Mouse (Mus musculus): ENCODE data around the gene Rnf216. TPM values are rescaled to one million over a fixed set of nuclear protein-coding genes. Genes with fewer than 3 reads are reported as not detected.
A peak's percentile ranks its signal among the peaks of the same experiment; 100 is the strongest.

Rnf216 gene
- total RNA-seq, 2 experiments from 2014 or later = 38.5 to 40.1 TPM

DNA sequence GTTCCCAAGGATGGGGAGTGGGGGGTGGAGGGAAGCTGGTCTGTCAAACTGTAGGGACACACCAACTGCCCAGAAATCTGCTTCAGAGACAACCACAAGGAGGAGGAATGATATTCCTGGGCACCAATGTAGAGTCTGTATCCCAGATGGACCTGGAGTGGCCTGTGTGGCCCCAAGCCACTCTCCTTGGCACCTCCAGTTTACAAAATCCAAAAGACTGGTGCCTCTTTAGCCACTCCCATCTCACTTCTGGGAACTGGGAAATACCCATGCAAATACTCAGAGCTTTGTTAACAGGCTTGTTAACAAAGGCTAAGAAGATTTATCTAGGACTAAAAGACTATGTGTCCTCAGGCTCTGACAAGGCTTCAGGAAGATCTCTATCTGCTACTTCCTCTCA, 54.1 kb downstream of the Rnf216 start:
- DNase-seq (ENCODE audit: extremely low spot score in 1 of 2, low spot score in 2 of 2) = no peak
- intact Hi-C loops (cut with DNase I) = no loop called here

DNA sequence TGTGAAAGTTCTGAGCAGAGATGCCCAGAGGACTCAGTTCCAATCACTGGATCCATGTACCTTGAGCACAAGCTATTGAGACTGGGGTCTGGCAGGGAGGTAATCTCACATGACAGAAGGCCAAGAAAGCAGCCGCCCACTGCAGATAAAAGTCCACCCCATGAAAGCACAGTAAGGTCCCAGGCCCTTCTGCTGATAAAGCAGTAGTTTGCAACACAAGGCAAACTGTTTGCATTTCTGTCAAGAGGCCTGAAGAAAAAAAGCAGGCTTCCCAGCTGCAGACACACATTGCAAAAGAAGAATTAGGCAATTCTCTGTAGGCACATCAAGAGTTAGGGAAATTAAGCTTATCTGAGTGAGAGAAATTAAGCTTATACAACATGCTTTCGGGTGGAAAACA, 54.6 kb downstream of the Rnf216 start:
- intact Hi-C loops (cut with DNase I) = no loop called here
- DNase-seq (ENCODE audit: extremely low spot score in 1 of 2, low spot score in 2 of 2) = no peak

DNA sequence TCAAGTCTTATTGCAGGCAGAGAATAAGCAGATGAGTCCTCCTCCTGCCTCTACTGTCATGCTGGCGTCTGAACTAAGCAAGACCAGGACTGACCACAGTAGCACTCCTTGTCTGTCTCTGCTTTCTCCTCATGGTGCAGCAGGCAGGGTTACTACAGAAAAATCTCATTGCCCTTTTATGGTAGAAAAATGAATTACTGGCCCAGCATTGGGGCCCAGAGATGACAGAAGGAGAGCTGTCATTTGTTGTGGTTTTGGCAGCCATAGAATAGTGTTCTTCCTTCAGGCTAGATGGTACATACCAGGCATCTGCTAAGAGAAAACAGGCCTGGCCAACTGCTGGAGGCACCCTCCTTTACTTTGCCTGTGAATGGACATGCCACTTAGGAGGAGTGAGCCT, 55.0 kb downstream of the Rnf216 start:
- intact Hi-C loops (cut with DNase I) = no loop called here
- DNase-seq (ENCODE audit: extremely low spot score in 1 of 2, low spot score in 2 of 2) = no peak

DNA sequence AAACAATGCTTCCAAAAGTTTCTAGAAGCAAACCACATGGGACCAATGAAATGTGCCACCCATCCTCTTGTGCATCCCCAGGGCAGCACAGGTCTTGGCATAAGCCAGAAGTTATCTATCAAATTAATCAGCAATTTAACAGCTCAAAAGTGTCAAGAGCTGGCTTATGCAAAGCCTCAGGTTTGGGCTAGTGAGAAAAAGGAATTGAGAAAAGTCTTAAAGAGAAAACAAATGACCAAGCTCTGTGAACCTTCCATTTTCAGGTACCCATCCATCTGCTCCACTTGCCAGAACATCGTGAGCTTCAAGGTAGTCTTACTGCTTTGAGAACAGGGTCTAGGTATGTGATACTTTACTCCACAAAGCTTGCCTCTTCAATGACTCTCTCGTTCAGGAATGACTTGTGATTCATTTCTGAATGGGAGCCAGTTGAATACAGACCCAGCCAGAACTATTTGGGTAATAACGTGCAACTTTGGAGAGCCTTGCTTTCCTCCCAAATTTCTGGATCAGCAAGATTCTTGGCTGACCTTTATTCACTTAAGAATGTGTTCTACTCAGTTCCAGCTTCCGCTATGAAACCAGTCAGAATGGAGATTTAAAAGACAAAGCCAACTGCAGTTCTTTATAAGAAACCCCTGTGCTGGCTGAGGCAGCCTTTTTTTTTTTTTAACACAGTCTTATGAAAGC, 56.5 kb downstream of the Rnf216 start:
- intact Hi-C loops (cut with DNase I) = no loop called here
- DNase-seq (ENCODE audit: extremely low spot score in 1 of 2, low spot score in 2 of 2) = no peak

DNA sequence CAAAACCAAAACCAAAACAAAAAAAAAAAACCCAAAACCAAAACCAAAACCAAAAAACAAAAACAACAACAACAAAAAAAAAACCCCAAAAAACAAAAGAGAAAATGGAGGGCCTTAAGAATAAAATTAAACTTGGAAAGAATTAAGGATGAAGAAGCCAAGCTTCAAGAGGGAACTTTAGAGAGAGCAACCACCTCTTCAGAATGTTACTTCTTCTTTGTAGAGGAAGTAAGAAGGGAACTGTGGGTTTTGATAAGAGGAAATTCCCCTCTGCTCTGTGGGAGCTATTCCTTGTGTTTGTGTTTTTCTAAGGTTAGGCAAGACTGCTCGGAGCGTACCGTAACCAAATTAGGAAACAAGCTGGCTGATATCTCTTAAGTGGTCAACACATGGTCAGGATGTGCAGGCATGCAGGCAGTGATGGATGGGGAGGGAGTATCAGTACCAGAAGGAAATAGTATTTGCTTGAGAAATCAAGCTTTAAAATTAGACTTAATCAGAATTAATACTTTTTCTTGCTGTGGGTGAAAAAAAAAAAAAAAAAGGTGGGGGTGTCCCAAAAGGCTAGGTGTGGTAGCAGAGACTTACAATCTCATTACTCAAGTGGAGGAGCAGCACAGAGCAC, 57.2 kb downstream of the Rnf216 start:
- no peak for DNase-seq (ENCODE audit: extremely low spot score in 1 of 2, low spot score in 2 of 2)
- intact Hi-C loops (cut with DNase I) = no loop called here

DNA sequence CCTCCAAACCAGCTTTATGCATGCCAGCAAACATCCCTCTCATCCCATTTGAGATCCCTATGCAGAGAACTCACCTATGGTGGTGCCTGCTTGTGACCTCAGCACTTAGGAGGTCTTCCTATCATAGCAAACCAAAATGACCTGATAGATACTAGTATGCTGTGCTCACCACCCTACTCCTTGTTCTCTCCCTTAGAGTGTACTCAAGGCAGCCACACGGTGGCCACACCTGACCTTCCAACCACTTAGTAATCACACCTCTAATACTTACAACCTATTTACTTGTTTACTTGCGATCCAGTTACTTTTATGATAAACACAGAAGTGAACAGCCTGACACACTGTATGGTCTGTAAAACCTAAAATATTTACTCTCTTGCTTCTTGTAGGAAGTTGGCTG, 58.1 kb downstream of the Rnf216 start:
- DNase-seq (ENCODE audit: extremely low spot score in 1 of 2, low spot score in 2 of 2) = no peak
- intact Hi-C loops (cut with DNase I) = no loop called here

DNA sequence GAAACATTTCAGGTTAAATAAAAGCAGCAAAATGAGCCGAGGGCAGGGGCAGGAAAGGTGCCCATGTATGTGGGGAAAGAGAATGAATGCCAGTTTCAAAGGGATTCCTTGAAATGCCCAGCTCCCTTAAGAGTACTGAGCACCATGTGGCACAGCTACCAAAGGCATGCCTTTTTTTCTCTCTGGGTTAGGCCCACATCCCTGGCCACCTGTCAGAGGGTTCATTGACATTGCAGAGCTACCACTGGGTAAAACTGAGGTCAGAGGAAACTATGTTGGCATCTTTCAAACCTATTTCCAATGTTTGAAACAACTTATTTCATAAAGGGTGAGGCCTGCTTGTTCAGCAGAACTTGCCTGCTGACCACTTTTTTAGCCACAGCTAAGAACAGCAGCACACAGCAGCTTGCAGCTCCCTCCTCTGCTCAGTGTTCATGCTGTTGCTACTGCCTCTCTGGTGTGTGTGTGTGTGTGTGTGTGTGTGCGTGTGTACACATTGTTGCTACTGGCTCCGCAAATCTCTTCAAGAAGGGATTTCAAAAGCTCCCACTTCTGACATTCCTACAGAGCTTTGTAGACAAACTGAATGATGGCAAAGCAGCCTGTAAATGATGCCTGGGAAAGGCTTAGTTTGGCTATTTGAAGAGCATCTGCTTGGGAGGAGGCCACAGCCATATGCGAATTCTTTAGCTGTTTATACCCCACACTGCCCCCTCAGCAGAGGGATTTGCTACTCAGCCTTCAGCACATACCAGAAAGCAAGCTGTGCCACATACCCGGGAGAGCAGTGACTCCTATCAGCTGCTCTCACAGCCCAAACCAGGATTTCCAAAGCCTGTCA, 59.4 kb downstream of the Rnf216 start:
- DNase-seq (ENCODE audit: extremely low spot score in 1 of 2, low spot score in 2 of 2) = peak; percentile 40 to 43
- intact Hi-C loops (cut with DNase I) = no loop called here

DNA sequence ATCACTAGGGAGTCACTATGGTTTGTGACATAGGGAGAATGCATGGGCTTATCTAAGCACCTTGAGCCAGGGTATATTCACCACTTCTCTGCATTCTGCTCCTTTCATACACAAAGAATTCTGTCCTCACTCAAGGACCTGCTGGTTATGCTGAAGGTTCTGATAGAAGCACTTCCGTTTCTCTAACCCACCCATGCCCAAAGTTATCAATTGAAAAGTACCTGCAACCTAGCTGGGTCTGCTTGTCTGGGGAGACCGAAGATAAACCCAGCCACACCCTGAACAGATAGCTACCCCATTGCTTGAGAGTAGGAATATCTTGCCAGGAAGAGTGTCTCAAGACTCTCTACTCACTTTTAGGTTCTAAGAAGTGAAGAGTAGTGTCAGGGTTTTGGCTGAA, 60.1 kb downstream of the Rnf216 start:
- DNase-seq (ENCODE audit: extremely low spot score in 1 of 2, low spot score in 2 of 2) = no peak
- intact Hi-C loops (cut with DNase I) = no loop called here

DNA sequence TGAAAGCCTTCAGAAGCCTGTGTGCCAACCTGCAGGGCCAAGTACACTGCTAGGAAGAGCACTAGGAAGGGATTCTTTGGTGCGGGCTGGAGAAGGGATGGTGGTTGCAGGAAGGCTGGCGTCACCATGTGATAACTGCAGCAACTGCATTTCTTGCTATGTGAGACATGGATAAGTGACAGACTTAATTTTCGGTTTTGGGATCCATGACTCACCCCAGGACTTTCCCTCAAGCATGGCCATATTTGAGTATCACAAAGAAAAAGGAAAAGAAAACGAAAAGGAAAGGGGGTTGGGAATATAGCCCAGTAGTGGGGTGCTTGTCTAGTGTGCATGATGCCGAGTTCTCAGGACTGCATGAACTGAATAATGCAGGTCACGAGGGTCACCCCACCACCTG, 60.9 kb downstream of the Rnf216 start:
- no peak for DNase-seq (ENCODE audit: extremely low spot score in 1 of 2, low spot score in 2 of 2)
- intact Hi-C loops (cut with DNase I) = no loop called here

DNA sequence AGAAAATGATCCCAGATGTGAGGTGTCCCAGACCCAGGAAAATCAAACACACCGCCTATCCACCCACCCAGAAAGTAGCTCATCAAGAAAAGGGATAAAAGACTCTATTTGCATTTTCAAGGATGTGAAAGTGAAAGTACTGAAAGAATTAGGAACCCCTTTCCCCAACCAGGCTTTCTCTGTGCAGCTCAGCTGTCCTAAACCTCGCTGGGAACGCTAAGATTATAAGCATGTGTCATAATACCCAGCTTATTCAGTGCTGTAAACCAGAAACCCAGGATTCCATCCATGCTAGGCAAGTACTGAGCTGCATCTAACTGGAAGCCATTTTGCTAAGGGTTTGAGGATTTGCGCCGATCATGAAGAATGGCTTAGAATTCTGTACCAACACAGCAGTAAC, 62.5 kb downstream of the Rnf216 start:
- DNase-seq (ENCODE audit: extremely low spot score in 1 of 2, low spot score in 2 of 2) = no peak
- intact Hi-C loops (cut with DNase I) = no loop called here

DNA sequence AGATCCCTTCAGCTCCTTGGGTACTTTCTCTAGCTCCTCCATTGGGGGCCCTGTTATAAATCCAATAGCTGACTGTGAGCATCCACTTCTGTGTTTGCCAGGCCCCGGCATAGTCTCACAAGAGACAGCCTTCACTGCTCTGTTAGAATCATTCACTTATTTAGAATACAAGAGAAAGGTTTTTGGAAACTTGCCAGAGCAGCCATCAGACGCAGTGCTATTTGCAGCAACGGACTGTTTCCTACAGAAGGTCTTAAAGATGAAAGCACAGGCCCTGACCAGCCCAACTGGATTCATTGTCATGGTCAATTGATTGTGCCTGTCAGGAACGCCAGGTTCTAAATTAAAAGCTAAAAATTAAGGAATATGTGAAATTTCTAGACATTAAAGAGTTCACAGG, 63.0 kb downstream of the Rnf216 start:
- intact Hi-C loops (cut with DNase I) = no loop called here
- no peak for DNase-seq (ENCODE audit: extremely low spot score in 1 of 2, low spot score in 2 of 2)

DNA sequence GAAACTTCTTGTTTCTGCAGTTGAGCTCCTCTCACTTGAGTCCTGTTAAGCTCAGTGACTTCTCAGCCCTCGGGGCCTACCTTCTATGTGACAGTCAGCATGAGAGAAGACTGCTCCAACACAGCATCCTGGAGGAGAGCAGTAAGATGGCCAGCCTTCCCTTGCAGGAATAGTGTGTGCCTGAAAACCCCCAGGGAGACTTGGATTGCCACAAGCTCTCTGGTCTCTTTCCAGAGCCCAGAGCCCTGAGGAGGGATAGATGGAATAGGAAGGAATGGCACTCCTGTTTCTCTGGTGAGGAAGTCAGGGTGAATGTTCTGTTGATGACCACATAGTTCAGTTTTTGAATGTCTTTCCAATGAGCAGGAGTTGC, 63.8 kb downstream of the Rnf216 start:
- intact Hi-C loops (cut with DNase I) = no loop called here
- no peak for DNase-seq (ENCODE audit: extremely low spot score in 1 of 2, low spot score in 2 of 2)

DNA sequence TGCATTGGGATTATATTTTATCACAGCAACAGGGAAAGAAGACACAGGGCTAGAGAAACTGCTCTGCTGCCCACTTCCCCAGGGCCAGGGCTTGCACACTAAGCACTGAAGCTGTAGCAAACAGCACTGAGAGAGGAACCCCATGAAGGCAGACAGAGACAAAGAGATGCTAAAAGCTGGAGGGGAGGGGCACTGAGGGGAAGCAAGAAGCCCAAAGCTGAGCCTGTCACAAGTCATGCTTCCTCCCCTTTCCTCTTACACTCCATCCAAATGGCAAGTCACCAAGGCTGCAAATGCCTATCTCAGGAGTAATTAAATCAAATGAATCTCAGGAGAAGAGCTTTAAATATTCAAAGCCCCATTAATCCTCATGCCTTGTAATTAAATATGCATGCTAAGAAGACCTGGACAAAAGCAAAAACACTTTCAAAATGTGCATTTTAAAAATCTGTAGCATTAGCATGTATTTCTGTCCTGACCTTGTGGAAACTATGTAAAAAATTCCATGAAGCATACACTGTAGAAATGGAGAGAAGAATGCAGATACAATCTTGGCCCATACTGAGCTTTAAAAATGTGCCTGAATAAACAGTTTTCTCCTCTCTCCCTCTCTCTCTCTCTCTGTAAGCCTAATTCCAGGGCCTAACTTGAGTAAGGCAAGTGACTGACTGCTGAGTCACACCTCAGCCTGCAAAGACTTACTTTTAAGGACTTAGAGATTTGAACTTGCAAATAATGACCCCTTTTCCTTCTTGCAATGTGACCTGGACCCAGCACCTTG, 64.4 kb downstream of the Rnf216 start:
- intact Hi-C loops (cut with DNase I) = no loop called here
- no peak for DNase-seq (ENCODE audit: extremely low spot score in 1 of 2, low spot score in 2 of 2)

DNA sequence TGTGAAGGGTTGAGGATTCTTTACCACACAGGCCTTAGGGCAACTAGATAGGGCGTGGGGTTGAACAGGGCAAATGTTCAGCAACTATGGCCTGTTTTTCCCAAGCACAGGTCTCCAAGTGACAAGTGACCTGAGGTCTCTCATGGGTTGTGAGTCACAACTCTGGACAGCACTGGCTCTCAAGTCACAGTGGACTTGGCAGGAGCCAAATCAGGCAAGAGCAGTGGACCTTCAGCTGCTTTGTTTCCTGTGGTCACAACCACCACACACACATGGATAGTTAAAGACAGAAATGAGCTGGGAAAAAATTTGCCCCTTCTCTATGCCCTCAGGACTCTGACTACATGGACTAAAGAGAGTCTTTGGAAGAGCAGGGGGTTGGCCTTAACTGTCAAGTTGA, 65.2 kb downstream of the Rnf216 start:
- no peak for DNase-seq (ENCODE audit: extremely low spot score in 1 of 2, low spot score in 2 of 2)
- intact Hi-C loops (cut with DNase I) = no loop called here

DNA sequence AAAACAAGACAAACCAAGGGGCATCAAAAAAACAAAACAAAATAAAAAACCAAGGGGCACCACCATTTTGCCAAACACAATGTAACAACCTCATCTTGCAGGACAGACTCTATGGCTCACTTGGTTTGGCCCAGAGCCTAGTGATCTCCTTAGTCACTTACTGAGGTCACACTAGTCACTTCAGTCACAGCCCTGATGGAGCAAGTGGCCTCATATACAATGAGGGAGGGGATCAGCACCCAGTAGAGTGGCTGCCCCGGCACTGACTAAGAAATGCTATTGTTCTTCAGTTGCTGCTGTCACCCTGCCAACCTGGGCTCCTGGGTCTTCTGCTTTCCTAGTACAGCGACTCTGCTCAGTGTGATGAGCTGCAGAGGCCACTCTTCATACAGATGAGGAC, 68.9 kb downstream of the Rnf216 start:
- intact Hi-C loops (cut with DNase I) = no loop called here
- DNase-seq (ENCODE audit: extremely low spot score in 1 of 2, low spot score in 2 of 2) = peak in 1 of 2 experiments; percentile 40

DNA sequence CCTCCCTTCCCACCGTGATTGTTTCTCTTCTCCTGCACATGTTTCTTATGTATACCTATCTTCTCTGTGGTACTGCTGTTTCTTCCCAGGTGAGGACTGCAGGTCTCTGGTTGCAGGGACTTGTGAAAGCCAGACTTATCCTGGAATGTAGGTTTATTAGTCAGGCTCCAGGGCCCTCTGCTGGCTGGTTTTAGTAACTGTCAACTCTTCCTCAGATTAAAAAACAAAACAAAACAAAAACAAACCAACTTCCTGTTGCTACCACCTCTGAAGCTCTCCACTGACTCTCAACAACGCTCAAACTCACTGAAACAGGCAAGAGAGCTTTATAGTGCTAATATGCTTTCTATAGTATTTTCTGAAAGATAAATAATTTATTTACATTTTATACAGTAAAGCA, 69.5 kb downstream of the Rnf216 start:
- intact Hi-C loops (cut with DNase I) = no loop called here
- no peak for DNase-seq (ENCODE audit: extremely low spot score in 1 of 2, low spot score in 2 of 2)

DNA sequence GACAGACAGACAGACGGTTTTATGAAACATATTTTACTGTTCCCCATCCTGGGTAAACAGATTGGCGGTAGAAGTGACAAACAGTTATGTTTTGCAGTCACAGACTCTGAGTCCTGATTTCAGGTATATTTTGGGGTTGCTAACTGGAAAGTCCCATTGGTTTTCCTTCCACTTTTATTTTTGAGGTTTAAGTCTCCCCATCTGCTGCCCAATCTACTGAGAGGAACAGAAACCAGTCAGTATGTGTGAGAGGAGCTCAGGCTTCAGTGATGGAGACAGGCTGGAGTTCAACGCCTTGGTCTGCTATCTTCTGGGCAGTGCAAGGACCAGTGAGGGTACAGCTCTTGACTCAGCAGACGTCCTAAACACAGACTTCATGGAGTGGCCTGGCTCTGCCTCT, 74.0 kb downstream of the Rnf216 start:
- no peak for DNase-seq (ENCODE audit: extremely low spot score in 1 of 2, low spot score in 2 of 2)
- intact Hi-C loops (cut with DNase I) = loop anchor here (5.0 kb wide), 2 partner anchors 101 to 161 kb away; no protein-coding TSS in a partner anchor

DNA sequence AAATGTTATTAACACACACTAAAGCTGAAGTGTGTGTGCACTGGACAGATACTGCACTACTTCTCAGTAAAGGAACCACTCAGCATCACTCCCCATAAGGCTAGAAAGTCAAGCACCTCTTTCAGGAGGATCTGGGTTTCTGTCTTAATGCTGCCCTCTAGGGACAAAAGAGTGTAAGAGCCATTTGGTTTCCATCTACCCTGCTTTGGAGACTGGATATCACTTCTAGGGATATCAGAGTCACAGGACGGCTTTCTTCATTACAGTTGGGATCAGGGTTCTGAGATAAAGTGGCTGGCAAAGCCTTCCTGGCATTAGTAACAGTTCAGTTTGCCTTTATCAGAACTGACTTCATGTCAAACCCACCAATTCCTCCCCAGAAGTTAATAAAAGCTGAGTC, 75.6 kb downstream of the Rnf216 start:
- peak in 1 of 2 experiments; percentile 60 for DNase-seq (ENCODE audit: extremely low spot score in 1 of 2, low spot score in 2 of 2)
- intact Hi-C loops (cut with DNase I) = loop anchor here (5.0 kb wide), 2 partner anchors 100 to 160 kb away; no protein-coding TSS in a partner anchor

DNA sequence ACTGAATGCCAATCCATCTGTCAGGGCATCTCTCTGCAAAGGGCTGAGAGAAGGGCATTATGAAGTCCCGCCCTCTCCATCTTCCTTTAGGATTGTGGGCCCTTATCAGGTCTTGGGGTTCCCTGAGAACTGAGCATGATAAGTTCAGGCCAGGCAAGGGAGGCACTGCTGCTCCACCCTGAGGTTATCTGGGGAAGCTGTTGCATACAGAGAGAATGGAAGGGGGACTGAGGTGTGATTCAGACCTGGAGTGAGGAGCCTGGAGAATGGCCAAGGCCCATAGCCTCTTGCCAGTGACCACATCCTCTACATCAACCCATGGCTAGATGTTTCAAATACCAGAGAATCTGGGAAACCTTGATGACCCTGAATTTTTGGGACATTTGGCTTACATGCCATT, 76.7 kb downstream of the Rnf216 start:
- DNase-seq (ENCODE audit: extremely low spot score in 1 of 2, low spot score in 2 of 2) = no peak
- intact Hi-C loops (cut with DNase I) = loop anchor here (5.0 kb wide), 2 partner anchors 99 to 159 kb away; no protein-coding TSS in a partner anchor

All from left cerebral cortex, postnatal 10 days (tissue).